Mouse (Mus musculus): ENCODE measurements around the gene Glis3.

Gene Glis3

GRCm38 (mm10) chr19:28655166-28655565, 24.7 kb downstream of the Glis3 start:
- no peak for DNase-seq

- no peak for DNase-seq
Observed at GRCm38 (mm10) chr19:28650836-28651235, 29.0 kb downstream of the Glis3 start.

GRCm38 (mm10) chr19:28649489-28649888, 30.4 kb downstream of the Glis3 start:
- no peak for DNase-seq

- DNase-seq: no peak
Observed at GRCm38 (mm10) chr19:28648881-28649280, 31.0 kb downstream of the Glis3 start.

GRCm38 (mm10) chr19:28647424-28647823, 32.5 kb downstream of the Glis3 start:
- DNase-seq: no peak

GRCm38 (mm10) chr19:28646286-28646685, 33.6 kb downstream of the Glis3 start:
- no peak for DNase-seq

- no peak for DNase-seq
Observed at GRCm38 (mm10) chr19:28640861-28641381, 39.0 kb downstream of the Glis3 start.

- DNase-seq: no peak
Observed at GRCm38 (mm10) chr19:28635991-28636553, 43.8 kb downstream of the Glis3 start.

GRCm38 (mm10) chr19:28634986-28635385, 44.9 kb downstream of the Glis3 start:
- no peak for DNase-seq

GRCm38 (mm10) chr19:28628416-28628815, 51.5 kb downstream of the Glis3 start:
- DNase-seq: no peak

GRCm38 (mm10) chr19:28626189-28626588, 53.7 kb downstream of the Glis3 start:
- no peak for DNase-seq

- no peak for DNase-seq
Observed at GRCm38 (mm10) chr19:28624571-28624970, 55.3 kb downstream of the Glis3 start.

- no peak for DNase-seq
Observed at GRCm38 (mm10) chr19:28623726-28624125, 56.2 kb downstream of the Glis3 start.

GRCm38 (mm10) chr19:28621608-28622505, 58.0 kb downstream of the Glis3 start:
- DNase-seq: no peak

GRCm38 (mm10) chr19:28617736-28618135, 62.1 kb downstream of the Glis3 start:
- DNase-seq: no peak

GRCm38 (mm10) chr19:28617191-28617590, 62.7 kb downstream of the Glis3 start:
- no peak for DNase-seq

GRCm38 (mm10) chr19:28616487-28616886, 63.4 kb downstream of the Glis3 start:
- DNase-seq: no peak

- no peak for DNase-seq
Observed at GRCm38 (mm10) chr19:28612249-28612648, 67.6 kb downstream of the Glis3 start.

GRCm38 (mm10) chr19:28608747-28609146, 71.1 kb downstream of the Glis3 start:
- no peak for DNase-seq

- no peak for DNase-seq
Observed at GRCm38 (mm10) chr19:28608277-28608676, 71.6 kb downstream of the Glis3 start.

GRCm38 (mm10) chr19:28600866-28601265, 79.0 kb downstream of the Glis3 start:
- no peak for DNase-seq

- no peak for DNase-seq
Observed at GRCm38 (mm10) chr19:28594215-28594614, 85.7 kb downstream of the Glis3 start.

- DNase-seq: no peak
Observed at GRCm38 (mm10) chr19:28592981-28593380, 86.9 kb downstream of the Glis3 start.

Data from thymus, adult 18-20 months (tissue).